Mouse (Mus musculus) naive thymus-derived CD4-positive, alpha-beta T cell, adult 5 months (primary cell): Measurements from ENCODE around the gene Ankmy1. TPM values are rescaled to one million over a fixed set of nuclear protein-coding genes. Genes with fewer than 3 reads are reported as not detected.

ENCODE experiments used
- polyA plus RNA-seq: library from polyadenylated mRNA; unstranded; fragments of 100-300 nt; shearing (Covaris generic); gene quantifications from one replicate; pipeline ENCODE4 v1.2.1, GENCODE M21; 2017

The Ankmy1 gene
- polyA plus RNA-seq, result 0.85 TPM

GRCm38 (mm10) chr1:92902786-92903185, at the start of gene Ankmy1:
Ankmy1 (minus strand) TSS chr1:92902906.

GRCm38 (mm10) chr1:92950607-92951006, 47.9 kb upstream of the Ankmy1 start, which contains the start of gene Gpr35:
Gpr35 (plus strand) TSS chr1:92950865.

GRCm38 (mm10) chr1:92934182-92934827, 31.6 kb upstream of the Ankmy1 start, which contains the start of gene Capn10:
Capn10 (plus strand) TSS chr1:92934376.

GRCm38 (mm10) chr1:92910239-92910885, 7.7 kb upstream of the Ankmy1 start, which contains the start of gene Rnpepl1:
Rnpepl1 (plus strand) TSS chr1:92910783.

GRCm38 (mm10) chr1:92906779-92907631, 4.3 kb upstream of the Ankmy1 start, which contains the start of gene Dusp28:
Dusp28 (plus strand) TSS chr1:92906981.

GRCm38 (mm10) chr1:92831188-92832001, 71.3 kb downstream of the Ankmy1 start, which contains the start of gene Gpc1:
Gpc1 (plus strand) TSS chr1:92831645.

Other genes with a start within 250 kb of the Ankmy1 start
- gene Gpc1, start 71.3 kb downstream of the Ankmy1 start, polyA plus RNA-seq, result 6.9 TPM
- gene Dusp28, start 4.1 kb upstream of the Ankmy1 start, polyA plus RNA-seq, result 11.6 TPM
- 117 TPM for gene Rnpepl1, start 7.9 kb upstream of the Ankmy1 start, polyA plus RNA-seq
- 10.9 TPM for gene Capn10, start 31.5 kb upstream of the Ankmy1 start, polyA plus RNA-seq
- not detected for gene Gpr35, start 48.0 kb upstream of the Ankmy1 start, polyA plus RNA-seq
- not detected for gene Aqp12, start 103.4 kb upstream of the Ankmy1 start, polyA plus RNA-seq
- not detected for gene Kif1a, start 199.0 kb upstream of the Ankmy1 start, polyA plus RNA-seq
- gene Agxt, start 232.3 kb upstream of the Ankmy1 start, polyA plus RNA-seq, result not detected